9 mouse cellular contexts compared by ENCODE assay signal in genomic region chrX:93289076-93289475, GRCm38 (mm10). TPM values are rescaled to one million over a fixed set of nuclear protein-coding genes. Genes with fewer than 3 reads are reported as not detected.
A peak's percentile ranks its signal among the peaks of the same experiment; 100 is the strongest.
DNase-seq lines count a peak whose midpoint lies in the region; ATAC-seq and TF ChIP-seq lines count a peak whose summit lies in the region.
"Had no signal": no experiment of that assay in that cellular context is flagged by ENCODE, and none has a peak within 500 bp of the region (broad histone marks: within the 10 kb centered on the region; RNA-seq: fewer than 3 reads in every experiment).

No protein-coding gene starts in this region.

- H3K4me3 ChIP-seq in kidney, embryonic 15.5 days (replicated peaks) = peak overlapping the region; percentile 38
- peak overlapping the region; percentile 52 for H3K4me3 ChIP-seq in embryonic facial prominence, embryonic 10.5 days
- peak overlapping the region; percentile 36 for H3K4me3 ChIP-seq in hindbrain, embryonic 16.5 days (ENCODE audit: low read length)
- H3K4me3 ChIP-seq in midbrain, postnatal 0 days (ENCODE audit: low read depth, low read length) = peak overlapping the region; percentile 29
- H3K4me3 ChIP-seq: heart, adult 2 months had no signal

- 14% methylated on average over 19 of the region's 37 CpGs for WGBS in kidney, embryonic 15.5 days
- 15% methylated on average over 37 of the region's 37 CpGs for WGBS in embryonic facial prominence, embryonic 10.5 days
- WGBS in hindbrain, embryonic 16.5 days = 17% methylated on average over 16 of the region's 37 CpGs
- WGBS in midbrain, postnatal 0 days = 15% methylated on average over 29 of the region's 37 CpGs

- peaks cover 9% of the 10 kb centered on the region for H3K4me1 ChIP-seq in kidney, embryonic 15.5 days
- H3K4me1 ChIP-seq in embryonic facial prominence, embryonic 10.5 days = peaks cover 8% of the 10 kb centered on the region
- peaks cover 9% of the 10 kb centered on the region for H3K4me1 ChIP-seq in hindbrain, embryonic 16.5 days (ENCODE audit: control insufficient read depth, insufficient read depth, low read depth, low read length)
- H3K4me1 ChIP-seq in midbrain, postnatal 0 days (ENCODE audit: insufficient read depth, low read length) = no peaks in the 10 kb centered on the region

- ATAC-seq in kidney, embryonic 15.5 days (replicated peaks; ENCODE audit: low FRiP score) = no peak
- ATAC-seq in hindbrain, embryonic 16.5 days = no peak
- ATAC-seq in midbrain, postnatal 0 days (ENCODE audit: low FRiP score) = no peak
- no peak for ATAC-seq in monocyte, adult 5-6 weeks (replicated peaks; ENCODE audit: insufficient number of reproducible peaks, low FRiP score, low TSS enrichment, poor library complexity, severe bottlenecking)

- no peaks in the 10 kb centered on the region for H3K36me3 ChIP-seq in kidney, embryonic 15.5 days
- H3K36me3 ChIP-seq in embryonic facial prominence, embryonic 10.5 days (replicated peaks) = no peaks in the 10 kb centered on the region
- H3K36me3 ChIP-seq in hindbrain, embryonic 16.5 days (ENCODE audit: control insufficient read depth, insufficient read depth, low read length) = no peaks in the 10 kb centered on the region
- H3K36me3 ChIP-seq in midbrain, postnatal 0 days (ENCODE audit: insufficient read depth, low read length) = no peaks in the 10 kb centered on the region

- no peak for DNase-seq in kidney, postnatal 36 days
- DNase-seq in embryonic facial prominence, embryonic 10.5 days (ENCODE audit: low spot score) = no peak
- DNase-seq in midbrain, postnatal 0 days (ENCODE audit: low spot score) = no peak
- DNase-seq in thymus, postnatal 25 days = no peak
- DNase-seq in urinary bladder, adult 2 months (ENCODE audit: low spot score) = no peak

- H3K27ac ChIP-seq in kidney, embryonic 15.5 days = no peak overlapping the region
- no peak overlapping the region for H3K27ac ChIP-seq in embryonic facial prominence, embryonic 10.5 days (replicated peaks)
- H3K27ac ChIP-seq in hindbrain, embryonic 16.5 days (ENCODE audit: low read depth, low read length) = no peak overlapping the region
- H3K27ac ChIP-seq in midbrain, postnatal 0 days (ENCODE audit: low read depth, low read length) = no peak overlapping the region
- H3K27ac ChIP-seq: heart, adult 2 months had no signal

- peaks cover 99% of the 10 kb centered on the region for H3K27me3 ChIP-seq in kidney, embryonic 15.5 days
- H3K27me3 ChIP-seq in embryonic facial prominence, embryonic 10.5 days (replicated peaks; ENCODE audit: low read depth, poor library complexity, severe bottlenecking) = peaks cover 100% of the 10 kb centered on the region
- H3K27me3 ChIP-seq in hindbrain, embryonic 16.5 days (replicated peaks; ENCODE audit: control insufficient read depth, insufficient read depth, low read length) = peaks cover 26% of the 10 kb centered on the region
- peaks cover 26% of the 10 kb centered on the region for H3K27me3 ChIP-seq in midbrain, postnatal 0 days (ENCODE audit: insufficient read depth, low read length)

- peak overlapping the region; percentile 62 for H3K4me2 ChIP-seq in kidney, embryonic 15.5 days
- peak overlapping the region; percentile 60 for H3K4me2 ChIP-seq in hindbrain, embryonic 16.5 days (ENCODE audit: low read length)
- H3K4me2 ChIP-seq in midbrain, postnatal 0 days (ENCODE audit: low read depth, low read length, poor library complexity, severe bottlenecking) = peak overlapping the region; percentile 45

- H3K9ac ChIP-seq in kidney, embryonic 15.5 days = no peak overlapping the region
- no peak overlapping the region for H3K9ac ChIP-seq in hindbrain, embryonic 16.5 days (ENCODE audit: low read depth, low read length)
- H3K9ac ChIP-seq in midbrain, postnatal 0 days (replicated peaks; ENCODE audit: low read length, poor library complexity, severe bottlenecking) = no peak overlapping the region

- no peaks in the 10 kb centered on the region for H3K9me3 ChIP-seq in kidney, embryonic 15.5 days (replicated peaks)
- H3K9me3 ChIP-seq in embryonic facial prominence, embryonic 10.5 days = no peaks in the 10 kb centered on the region
- H3K9me3 ChIP-seq in hindbrain, embryonic 16.5 days (ENCODE audit: control insufficient read depth, low read length) = peaks cover 5% of the 10 kb centered on the region
- no peaks in the 10 kb centered on the region for H3K9me3 ChIP-seq in midbrain, postnatal 0 days (ENCODE audit: low read length)

- no peak for TF ChIP-seq CTCF in midbrain, postnatal 0 days (IDR thresholded peaks at IDR 0.05)

RNA-seq across cellular contexts. Expression of gene Arx, which starts 2.8 kb away (rescaled TPM):
- 0.31 and 0.43 TPM in 2 replicates for polyA plus RNA-seq in kidney, embryonic 15.5 days (2015; fragmentation: Nextera tagmentation; extraction: Ambion mirVana)
- polyA plus RNA-seq in embryonic facial prominence, embryonic 10.5 days (2016; fragmentation: Nextera tagmentation; extraction: Ambion mirVana) = 2.0 and 2.1 TPM in 2 replicates
- polyA plus RNA-seq in hindbrain, embryonic 16.5 days (2015; fragmentation: Nextera tagmentation; extraction: Ambion mirVana) = 0.59 and 1.6 TPM in 2 replicates
- total RNA-seq in midbrain, postnatal 0 days (2014; rRNA removed) = 1.5 and 3.5 TPM in 2 replicates
- polyA plus RNA-seq in midbrain, postnatal 0 days (2015; fragmentation: Nextera tagmentation; extraction: Ambion mirVana) = 1.8 and 3.7 TPM in 2 replicates
- total RNA-seq in monocyte, adult 5-6 weeks (2017) = not detected in 3 replicates
- polyA plus RNA-seq in urinary bladder, adult 2 months (2012; rRNA removed) = not detected in 2 replicates
- total RNA-seq: heart, adult 2 months had no signal
- polyA plus RNA-seq: heart, adult 2 months had no signal
